Mouse (Mus musculus) c-Kit-negative CD71-positive TER-119-positive erythroid progenitor cells, embryonic 14.5 days (primary cell): Measurements from ENCODE around the gene Slc39a11.
"Not testable (repeated sequence)": the region's sequence is repeated elsewhere in the genome, so short reads cannot be mapped to it uniquely, and the experiment has no call there.

Source experiments
- DNase-seq: peaks from one replicate; pipeline ENCODE4 v3.0.0-alpha.2; 2013; ENCODE audit warnings: low read depth, low spot score

Gene Slc39a11

GRCm38 (mm10) chr11:113600526-113601245, 49.2 kb downstream of the Slc39a11 start:
- no peak for DNase-seq

- no peak for DNase-seq
These were observed 52.2 kb downstream of the Slc39a11 start for GRCm38 (mm10) chr11:113597632-113598031.

- DNase-seq = no peak
These were observed 54.7 kb downstream of the Slc39a11 start for GRCm38 (mm10) chr11:113595144-113595543.

- no peak for DNase-seq
These were observed 60.9 kb downstream of the Slc39a11 start for GRCm38 (mm10) chr11:113588936-113589335.

GRCm38 (mm10) chr11:113586423-113586822, 63.5 kb downstream of the Slc39a11 start:
- no peak for DNase-seq

- DNase-seq = no peak
These were observed 65.8 kb downstream of the Slc39a11 start for GRCm38 (mm10) chr11:113583879-113584661.

GRCm38 (mm10) chr11:113577221-113577620, 72.7 kb downstream of the Slc39a11 start:
- no peak for DNase-seq

- no peak for DNase-seq
These were observed 77.2 kb downstream of the Slc39a11 start for GRCm38 (mm10) chr11:113572641-113573040.

- no peak for DNase-seq
These were observed 78.3 kb downstream of the Slc39a11 start for GRCm38 (mm10) chr11:113571616-113572015.

GRCm38 (mm10) chr11:113568999-113569398, 80.9 kb downstream of the Slc39a11 start:
- DNase-seq = no peak

GRCm38 (mm10) chr11:113567926-113568325, 82.0 kb downstream of the Slc39a11 start:
- DNase-seq = not testable (repeated sequence)

GRCm38 (mm10) chr11:113565006-113565995, 84.6 kb downstream of the Slc39a11 start:
- peak; percentile 3 for DNase-seq

GRCm38 (mm10) chr11:113562326-113562725, 87.6 kb downstream of the Slc39a11 start:
- no peak for DNase-seq

GRCm38 (mm10) chr11:113560150-113560549, 89.7 kb downstream of the Slc39a11 start:
- DNase-seq = no peak

GRCm38 (mm10) chr11:113558505-113558904, 91.4 kb downstream of the Slc39a11 start:
- no peak for DNase-seq

- DNase-seq = no peak
These were observed 93.7 kb downstream of the Slc39a11 start for GRCm38 (mm10) chr11:113556142-113556541.

- no peak for DNase-seq
These were observed 95.0 kb downstream of the Slc39a11 start for GRCm38 (mm10) chr11:113554701-113555360.

- no peak for DNase-seq
These were observed 95.7 kb downstream of the Slc39a11 start for GRCm38 (mm10) chr11:113554194-113554593.

GRCm38 (mm10) chr11:113553605-113554004, 96.3 kb downstream of the Slc39a11 start:
- DNase-seq = no peak

GRCm38 (mm10) chr11:113552539-113552938, 97.3 kb downstream of the Slc39a11 start:
- DNase-seq = no peak
